Mouse (Mus musculus) bone marrow, adult 2 months (tissue): ENCODE data around the gene Hps6.

ENCODE experiments used
- CTCF ChIP-seq: fragments of 200-500 bp; IDR thresholded peaks from 2 replicates; pipeline ENCODE4 v1.5.1; 2011; ENCODE audit warnings: low read length, control low read depth; ENCODE audit not compliant: control insufficient read depth, insufficient read depth
- POLR2A ChIP-seq: fragments of 200-500 bp; IDR thresholded peaks from 2 replicates; pipeline ENCODE4 v1.6.1; 2011; ENCODE audit warnings: low read depth, mild to moderate bottlenecking, control low read depth, low read length, borderline replicate concordance; ENCODE audit not compliant: control insufficient read depth

DNA sequence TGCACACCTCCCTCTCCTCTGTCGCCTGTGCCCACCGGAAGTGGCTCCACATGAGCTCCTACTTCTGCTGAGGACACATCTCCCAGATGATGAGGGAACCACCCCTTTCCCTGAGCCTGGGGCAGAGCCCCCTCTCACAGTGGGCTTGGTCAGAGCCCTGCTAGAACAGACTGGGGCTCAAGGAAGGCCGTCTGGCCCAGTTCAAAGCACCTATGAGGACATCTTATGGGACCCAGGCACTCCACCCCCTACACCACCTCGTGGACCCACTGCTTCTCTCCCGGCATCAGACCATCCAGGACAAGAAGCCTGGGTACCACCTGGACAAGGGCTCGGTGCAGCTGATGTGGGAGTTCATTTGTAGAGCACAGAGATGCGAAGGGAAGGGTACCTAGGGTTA lies 2.4 kb downstream of the Hps6 start:
- TF ChIP-seq CTCF (no peak), POLR2A (no peak)
